Mouse (Mus musculus): ENCODE measurements at regions not wholly inside any gene's neighbourhood (a gene's known extent, or its start where the extent isn't known, plus 50 kb on each side); places are given as distances from the start of the nearest gene placed in this dataset.

GRCm38 (mm10) chr4:82161232-82161631 is 544.3 kb downstream of the Nfib start:
- DNase-seq (ENCODE audit: extremely low spot score), result no peak

- DNase-seq (ENCODE audit: extremely low spot score), result no peak
Observed at GRCm38 (mm10) chr4:82160233-82160632, 545.3 kb downstream of the Nfib start.

- peak; percentile 14 for DNase-seq (ENCODE audit: extremely low spot score)
Observed at GRCm38 (mm10) chr4:82155642-82156320, 549.8 kb downstream of the Nfib start.

- DNase-seq (ENCODE audit: extremely low spot score), result no peak
Observed at GRCm38 (mm10) chr4:82154021-82154555, 551.5 kb downstream of the Nfib start.

GRCm38 (mm10) chr4:82153604-82154003 is 551.9 kb downstream of the Nfib start:
- DNase-seq (ENCODE audit: extremely low spot score), result no peak

- no peak for DNase-seq (ENCODE audit: extremely low spot score)
Observed at GRCm38 (mm10) chr4:82149957-82150356, 555.6 kb downstream of the Nfib start.

GRCm38 (mm10) chr4:82148129-82149064 is 557.2 kb downstream of the Nfib start:
- peak; percentile 35 for DNase-seq (ENCODE audit: extremely low spot score)

GRCm38 (mm10) chr4:82142391-82142790 is 563.2 kb downstream of the Nfib start:
- DNase-seq (ENCODE audit: extremely low spot score), result no peak

GRCm38 (mm10) chr4:82139806-82140205 is 565.7 kb downstream of the Nfib start:
- no peak for DNase-seq (ENCODE audit: extremely low spot score)

GRCm38 (mm10) chr4:82139016-82139415 is 566.5 kb downstream of the Nfib start:
- DNase-seq (ENCODE audit: extremely low spot score), result no peak

GRCm38 (mm10) chr4:82132851-82133250 is 572.7 kb downstream of the Nfib start:
- no peak for DNase-seq (ENCODE audit: extremely low spot score)

- DNase-seq (ENCODE audit: extremely low spot score), result no peak
Observed at GRCm38 (mm10) chr4:82132326-82132725, 573.2 kb downstream of the Nfib start.

GRCm38 (mm10) chr4:82129471-82129870 is 576.1 kb downstream of the Nfib start:
- DNase-seq (ENCODE audit: extremely low spot score), result no peak

- DNase-seq (ENCODE audit: extremely low spot score), result no peak
Observed at GRCm38 (mm10) chr4:82123733-82124132, 581.8 kb downstream of the Nfib start.

GRCm38 (mm10) chr4:82123101-82123500 is 582.4 kb downstream of the Nfib start:
- DNase-seq (ENCODE audit: extremely low spot score), result no peak

- DNase-seq (ENCODE audit: extremely low spot score), result no peak
Observed at GRCm38 (mm10) chr4:82120796-82121195, 584.8 kb downstream of the Nfib start.

- DNase-seq (ENCODE audit: extremely low spot score), result no peak
Observed at GRCm38 (mm10) chr4:82120326-82120725, 585.2 kb downstream of the Nfib start.

- DNase-seq (ENCODE audit: extremely low spot score), result no peak
Observed at GRCm38 (mm10) chr4:82101837-82102236, 603.7 kb downstream of the Nfib start.

GRCm38 (mm10) chr4:82099970-82100368 is 605.6 kb downstream of the Nfib start:
- no peak for DNase-seq (ENCODE audit: extremely low spot score)

GRCm38 (mm10) chr4:82098986-82099969 is 606.3 kb downstream of the Nfib start:
- no peak for DNase-seq (ENCODE audit: extremely low spot score)
